Mouse (Mus musculus) forebrain, embryonic 11.5 days (tissue): ENCODE measurements at regions not wholly inside any gene's neighbourhood (a gene's known extent, or its start where the extent isn't known, plus 50 kb on each side); places are given as distances from the start of the nearest gene placed in this dataset.
"Not testable (repeated sequence)": the region's sequence is repeated elsewhere in the genome, so short reads cannot be mapped to it uniquely, and the experiment has no call there.

Experiments used
- ATAC-seq: fragments of 200-750 bp; cut with Nextera tagmentation; replicated peaks from 2 replicates; pipeline ENCODE4 v1.8.0; 2017; ENCODE audit warnings: moderate TSS enrichment; ENCODE audit not compliant: low FRiP score
- DNase-seq: peaks from one replicate; pipeline ENCODE4 v3.0.0-alpha.2; 2017; ENCODE audit warnings: low spot score
- H3K27ac ChIP-seq: fragments of 300-500 bp; sonication (generic); 2 replicates; pipeline ENCODE4 v1.5.1; 2014; ENCODE audit warnings: low read depth, low read length
- H3K27me3 ChIP-seq: fragments of 300-500 bp; sonication (generic); 2 replicates; pipeline ENCODE4 v1.6.1; 2014; ENCODE audit warnings: mild to moderate bottlenecking, low read length, mixed read lengths; ENCODE audit not compliant: control insufficient read depth, insufficient read depth
- H3K36me3 ChIP-seq: fragments of 300-500 bp; sonication (generic); 2 replicates; pipeline ENCODE4 v1.6.1; 2014; ENCODE audit warnings: mild to moderate bottlenecking, low read length, moderate library complexity, mixed read lengths; ENCODE audit not compliant: control insufficient read depth, insufficient read depth
- H3K4me1 ChIP-seq: fragments of 300-500 bp; sonication (generic); replicated peaks from 2 replicates; pipeline ENCODE4 v1.6.1; 2014; ENCODE audit warnings: low read length, mixed read lengths; ENCODE audit not compliant: control insufficient read depth, insufficient read depth
- H3K4me2 ChIP-seq: fragments of 300-500 bp; sonication (generic); 2 replicates; pipeline ENCODE4 v1.6.1; 2014; ENCODE audit warnings: low read depth, mild to moderate bottlenecking, low read length, moderate library complexity, mixed read lengths; ENCODE audit not compliant: severe bottlenecking
- H3K4me3 ChIP-seq: fragments of 300-500 bp; sonication (generic); 2 replicates; pipeline ENCODE4 v1.5.1; 2014; ENCODE audit warnings: low read depth, low read length
- H3K9ac ChIP-seq: fragments of 300-500 bp; sonication (generic); 2 replicates; pipeline ENCODE4 v1.6.1; 2014; ENCODE audit warnings: low read length
- H3K9me3 ChIP-seq: fragments of 300-500 bp; sonication (generic); 2 replicates; pipeline ENCODE4 v1.6.1; 2016; ENCODE audit warnings: low read length, mixed read lengths; ENCODE audit not compliant: control insufficient read depth
- WGBS: fragments of 180-500 bp; shearing (Covaris S2); extraction: QIAGEN DNeasy Blood & Tissue Kit; methylation state at CpG from one replicate; pipeline ENCODE4 v1.1.7; 2014; 5-methylcytosine and 5-hydroxymethylcytosine counted together

- Histone ChIP-seq H3K36me3 (no peaks in the 10 kb centered on the region), H3K27ac (no peak overlapping the region), H3K4me1 (no peaks in the 10 kb centered on the region), H3K4me3 (no peak overlapping the region), H3K27me3 (no peaks in the 10 kb centered on the region), H3K4me2 (peak overlapping the region; percentile 31), H3K9me3 (no peaks in the 10 kb centered on the region), H3K9ac (0 out of 2 replicates have a peak overlapping the region, but pooled peaks have one; percentile 27)
- DNase-seq (peak; percentile 66), ATAC-seq (0 out of 2 replicates have a peak, but pooled peaks have one; percentile 21)
- WGBS, result 32% methylated on average over 19 of the region's 19 CpGs
Observed at GRCm38 (mm10) chr8:26780515-26780914, 196.6 kb upstream of the Zfp703 start.

- not testable (repeated sequence) for H3K27ac ChIP-seq, H3K9ac ChIP-seq, H3K4me3 ChIP-seq, DNase-seq, H3K27me3 ChIP-seq, ATAC-seq, H3K4me1 ChIP-seq, H3K4me2 ChIP-seq, H3K9me3 ChIP-seq, H3K36me3 ChIP-seq
- 94% methylated on average over 8 of the region's 8 CpGs for WGBS
Observed at GRCm38 (mm10) chr8:26782936-26783335, 194.2 kb upstream of the Zfp703 start.

- H3K27ac ChIP-seq, result no peak overlapping the region
- ATAC-seq (no peak), DNase-seq (no peak)
- H3K4me1 ChIP-seq, result no peaks in the 10 kb centered on the region
- WGBS, result 65% methylated on average over 6 of the region's 6 CpGs
- H3K27me3 ChIP-seq, result no peaks in the 10 kb centered on the region
- H3K9ac ChIP-seq, result no peak overlapping the region
- H3K36me3 ChIP-seq, result no peaks in the 10 kb centered on the region
- H3K9me3 ChIP-seq, result no peaks in the 10 kb centered on the region
- H3K4me2 ChIP-seq, result no peak overlapping the region
- no peak overlapping the region for H3K4me3 ChIP-seq
Observed at GRCm38 (mm10) chr8:26784381-26784780, 192.7 kb upstream of the Zfp703 start.

- Histone ChIP-seq H3K4me3 (no peak overlapping the region), H3K36me3 (no peaks in the 10 kb centered on the region), H3K9ac (no peak overlapping the region), H3K9me3 (no peaks in the 10 kb centered on the region), H3K27me3 (no peaks in the 10 kb centered on the region), H3K4me2 (no peak overlapping the region), H3K27ac (no peak overlapping the region), H3K4me1 (no peaks in the 10 kb centered on the region)
- ATAC-seq (no peak), DNase-seq (no peak)
- 78% methylated on average over 2 of the region's 2 CpGs for WGBS
Observed at GRCm38 (mm10) chr8:26791795-26792194, 185.3 kb upstream of the Zfp703 start.

- Histone ChIP-seq H3K9me3 (no peaks in the 10 kb centered on the region; the same call in 1 of the 2 replicates), H3K27me3 (no peaks in the 10 kb centered on the region), H3K36me3 (no peaks in the 10 kb centered on the region), H3K4me3 (no peak overlapping the region), H3K4me1 (no peaks in the 10 kb centered on the region), H3K9ac (no peak overlapping the region), H3K4me2 (no peak overlapping the region), H3K27ac (no peak overlapping the region)
- ATAC-seq (no peak), DNase-seq (no peak)
- WGBS, result 95% methylated on average over 9 of the region's 9 CpGs
Observed at GRCm38 (mm10) chr8:26793606-26794292, 183.4 kb upstream of the Zfp703 start.

GRCm38 (mm10) chr8:26794411-26794810 is 182.7 kb upstream of the Zfp703 start:
- H3K9ac ChIP-seq, result no peak overlapping the region
- no peak overlapping the region for H3K4me3 ChIP-seq
- 88% methylated on average over 4 of the region's 4 CpGs for WGBS
- no peaks in the 10 kb centered on the region for H3K4me1 ChIP-seq
- no peaks in the 10 kb centered on the region for H3K36me3 ChIP-seq
- DNase-seq (no peak), ATAC-seq (no peak)
- no peak overlapping the region for H3K4me2 ChIP-seq
- H3K9me3 ChIP-seq, result no peaks in the 10 kb centered on the region; the same call in 1 of the 2 replicates
- H3K27me3 ChIP-seq, result no peaks in the 10 kb centered on the region
- no peak overlapping the region for H3K27ac ChIP-seq

GRCm38 (mm10) chr8:26795616-26796015 is 181.5 kb upstream of the Zfp703 start:
- WGBS, result 77% methylated on average over 8 of the region's 8 CpGs
- Histone ChIP-seq H3K27me3 (no peaks in the 10 kb centered on the region), H3K9ac (no peak overlapping the region), H3K4me1 (no peaks in the 10 kb centered on the region), H3K4me3 (no peak overlapping the region), H3K9me3 (no peaks in the 10 kb centered on the region; the same call in 1 of the 2 replicates), H3K36me3 (no peaks in the 10 kb centered on the region), H3K4me2 (no peak overlapping the region), H3K27ac (no peak overlapping the region)
- DNase-seq, result no peak
- no peak for ATAC-seq

GRCm38 (mm10) chr8:26799814-26800213 is 177.3 kb upstream of the Zfp703 start:
- Histone ChIP-seq H3K27ac (no peak overlapping the region), H3K4me1 (peaks cover under 1% of the 10 kb centered on the region; the same call in 1 of the 2 replicates), H3K9ac (no peak overlapping the region), H3K36me3 (no peaks in the 10 kb centered on the region), H3K9me3 (no peaks in the 10 kb centered on the region; the same call in 1 of the 2 replicates), H3K27me3 (no peaks in the 10 kb centered on the region), H3K4me3 (no peak overlapping the region), H3K4me2 (no peak overlapping the region)
- 48% methylated on average over 1 of the region's 1 CpGs for WGBS
- ATAC-seq, result no peak
- DNase-seq, result no peak

GRCm38 (mm10) chr8:26804089-26804488 is 173.0 kb upstream of the Zfp703 start:
- H3K4me1 ChIP-seq, result peaks cover 20% of the 10 kb centered on the region

More at GRCm38 (mm10) chr8:26804089-26804488, 173.0 kb upstream of the Zfp703 start:
- Histone ChIP-seq H3K4me3 (no peak overlapping the region), H3K9me3 (no peaks in the 10 kb centered on the region), H3K36me3 (no peaks in the 10 kb centered on the region), H3K9ac (no peak overlapping the region), H3K27ac (no peak overlapping the region), H3K4me2 (no peak overlapping the region), H3K27me3 (no peaks in the 10 kb centered on the region)
- ATAC-seq, result no peak
- 81% methylated on average over 9 of the region's 9 CpGs for WGBS
- no peak for DNase-seq
